Mouse (Mus musculus): ENCODE measurements around the gene Ccdc66. TPM values are rescaled to one million over a fixed set of nuclear protein-coding genes. Genes with fewer than 3 reads are reported as not detected.

Ccdc66 gene
- 10 to 100 TPM; 15.4 to 15.7 TPM for total RNA-seq (2021)
- long read RNA-seq, full-length matches to known transcripts = 1 of 7 reads
- long read RNA-seq, partial matches to known transcripts = 1 of 7 reads
- long read RNA-seq, other reads (novel, unspliced or antisense) = 5 of 7 reads

- peak; percentile 100 for DNase-seq (ENCODE audit: low spot score in 2 of 2)
Measured at GRCm38 (mm10) chr14:27507894-27508643, at the start of gene Ccdc66. Gene Ccdc66, minus strand, starts transcription at chr14:27508460.

- no peak for DNase-seq (ENCODE audit: low spot score in 2 of 2)
Measured at GRCm38 (mm10) chr14:27543838-27544426, 35.7 kb upstream of the Ccdc66 start.

- no peak for DNase-seq (ENCODE audit: low spot score in 2 of 2)
Measured at GRCm38 (mm10) chr14:27536441-27536840, 28.2 kb upstream of the Ccdc66 start.

DNA sequence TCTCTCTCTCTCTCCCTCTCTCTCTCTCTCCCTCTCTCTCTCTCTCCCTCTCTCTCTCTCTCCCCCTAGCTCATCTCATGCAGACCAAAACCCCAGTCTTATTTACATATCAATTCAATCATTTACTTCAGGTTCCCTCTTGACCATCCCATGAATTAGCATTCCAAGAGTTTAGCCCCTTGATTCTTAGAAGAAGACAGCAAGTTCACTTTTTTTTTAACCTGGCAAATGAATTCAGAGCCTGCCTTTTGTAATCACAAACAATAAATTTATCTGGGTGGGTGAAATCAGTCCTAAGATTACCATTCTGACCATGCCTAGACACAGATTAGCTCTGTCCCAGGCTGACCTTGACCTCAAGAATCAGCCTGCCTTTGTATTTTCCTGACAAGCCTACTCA, 16.3 kb upstream of the Ccdc66 start:
- no peak for DNase-seq (ENCODE audit: low spot score in 2 of 2)

- no peak for DNase-seq (ENCODE audit: low spot score in 2 of 2)
Measured at GRCm38 (mm10) chr14:27508644-27509301, 513 bp upstream of the Ccdc66 start.

- DNase-seq (ENCODE audit: low spot score in 2 of 2) = no peak
Measured at GRCm38 (mm10) chr14:27501096-27501495, 7.2 kb downstream of the Ccdc66 start.

DNA sequence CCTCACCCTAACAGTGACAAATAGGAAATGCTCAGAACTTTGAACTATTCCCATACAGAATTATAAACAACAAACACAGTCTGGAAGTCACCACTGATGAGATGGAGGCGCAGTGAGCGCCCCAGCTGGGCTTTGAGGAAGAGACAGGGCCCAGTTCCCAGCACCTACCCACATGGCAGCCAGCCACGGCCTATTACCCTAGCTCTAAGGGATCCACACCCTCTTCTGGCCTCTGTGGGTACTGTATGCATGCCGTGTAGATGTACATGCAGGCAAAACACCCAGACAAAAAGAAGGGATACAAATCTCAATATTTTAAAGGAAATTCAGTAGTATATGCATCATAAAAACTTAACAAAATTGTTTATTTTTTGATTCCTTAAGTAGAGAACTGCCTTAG, 14.7 kb downstream of the Ccdc66 start:
- DNase-seq (ENCODE audit: low spot score in 2 of 2) = no peak

DNA sequence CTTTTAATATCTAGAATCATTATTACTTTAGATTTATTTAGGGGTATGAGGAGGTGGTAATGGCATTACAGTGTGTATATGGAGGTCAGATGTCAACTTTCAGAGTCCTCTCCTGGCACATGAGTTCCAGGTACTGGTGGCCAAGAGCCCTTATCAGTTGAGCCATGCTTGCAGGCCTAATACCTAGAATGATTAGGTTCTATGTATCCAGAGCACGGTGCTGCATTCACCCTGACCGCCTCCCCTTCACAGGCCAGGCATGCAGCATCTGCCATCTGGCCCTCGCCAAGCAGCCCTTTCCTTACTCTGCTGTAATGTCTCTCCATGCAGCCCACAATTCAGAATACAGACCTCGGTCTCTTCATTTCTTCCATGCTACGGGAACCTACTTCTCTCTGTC, 16.9 kb downstream of the Ccdc66 start:
- no peak for DNase-seq (ENCODE audit: low spot score in 2 of 2)

DNA sequence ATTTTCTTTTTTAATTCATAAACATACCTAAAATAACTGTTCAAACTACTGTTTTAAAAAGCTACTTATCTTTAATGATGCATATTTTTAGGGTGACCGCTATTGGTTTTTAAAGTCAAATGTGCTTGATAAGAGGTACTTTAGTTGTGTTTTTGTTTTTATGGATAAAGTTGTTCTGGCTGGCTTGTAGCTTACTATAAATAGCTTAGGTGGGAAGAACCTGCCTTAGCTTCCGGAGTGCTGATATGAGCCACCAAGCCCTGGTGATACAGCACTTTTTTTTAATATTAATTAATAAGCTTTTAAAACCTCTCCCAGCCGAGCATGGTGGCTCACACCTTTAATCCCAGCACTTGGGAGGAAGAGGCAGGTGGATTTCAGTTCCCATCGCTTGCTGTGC, 61.3 kb downstream of the Ccdc66 start:
- DNase-seq (ENCODE audit: low spot score in 2 of 2) = no peak

DNA sequence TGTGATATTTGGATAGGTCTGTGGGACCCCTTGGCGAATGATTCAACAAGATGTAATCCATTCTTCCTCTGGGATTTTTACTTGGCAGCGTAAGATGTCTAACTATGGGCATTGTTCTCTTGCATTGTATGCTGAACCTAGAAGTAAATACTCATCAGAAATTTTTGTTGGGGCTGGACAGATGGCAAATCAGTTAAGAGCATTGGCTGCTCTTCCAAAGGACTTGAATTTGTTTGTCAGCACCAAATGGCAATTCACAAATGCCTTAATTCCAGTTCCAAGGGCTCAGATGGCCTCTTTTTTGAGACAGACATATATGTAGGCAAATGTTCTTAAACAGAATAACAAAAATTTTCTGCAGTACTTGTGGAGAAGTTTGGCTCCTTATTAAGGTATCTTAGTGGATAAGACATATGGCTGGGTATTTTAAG, 63.4 kb downstream of the Ccdc66 start:
- DNase-seq (ENCODE audit: low spot score in 2 of 2) = no peak

DNA sequence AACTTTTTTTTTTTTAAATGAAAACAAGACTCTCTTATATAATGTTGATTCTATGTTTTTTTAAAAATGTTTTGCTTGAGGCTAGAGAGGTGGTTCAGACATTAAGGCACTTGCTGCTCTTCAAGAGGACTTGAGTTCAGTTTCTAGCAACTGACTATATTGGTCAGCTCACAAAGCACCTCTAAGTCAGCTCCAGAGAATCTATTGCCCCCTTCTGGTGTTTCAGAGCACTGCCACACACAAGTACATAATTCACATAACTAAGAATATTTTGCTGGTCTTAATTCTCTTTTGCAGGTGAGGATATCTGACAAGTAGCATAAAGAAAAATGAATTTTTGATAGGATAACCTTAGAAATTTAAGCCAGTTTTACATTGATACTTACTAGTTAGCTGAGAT, 67.3 kb downstream of the Ccdc66 start:
- DNase-seq (ENCODE audit: low spot score in 2 of 2) = no peak

DNA sequence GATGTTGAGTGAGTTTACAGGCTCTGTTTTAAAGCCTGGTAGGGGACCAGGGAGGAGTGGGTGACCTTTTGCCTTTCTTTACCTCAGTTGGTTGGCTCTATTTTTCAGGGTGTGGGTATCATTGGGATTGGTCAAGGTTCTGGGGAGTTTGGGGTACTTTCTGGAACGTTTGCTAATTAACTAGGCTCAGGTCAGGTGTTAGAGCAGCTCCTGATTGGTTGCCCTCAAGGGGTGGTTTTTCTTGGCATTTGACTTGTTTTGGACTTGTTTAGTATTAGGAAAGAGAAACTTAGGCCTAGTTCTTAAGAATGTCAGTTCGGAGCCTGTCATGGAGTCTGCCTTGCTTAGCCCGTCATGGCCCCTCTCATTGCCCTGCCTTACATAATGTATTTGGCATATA, 71.4 kb downstream of the Ccdc66 start:
- no peak for DNase-seq (ENCODE audit: low spot score in 2 of 2)

DNA sequence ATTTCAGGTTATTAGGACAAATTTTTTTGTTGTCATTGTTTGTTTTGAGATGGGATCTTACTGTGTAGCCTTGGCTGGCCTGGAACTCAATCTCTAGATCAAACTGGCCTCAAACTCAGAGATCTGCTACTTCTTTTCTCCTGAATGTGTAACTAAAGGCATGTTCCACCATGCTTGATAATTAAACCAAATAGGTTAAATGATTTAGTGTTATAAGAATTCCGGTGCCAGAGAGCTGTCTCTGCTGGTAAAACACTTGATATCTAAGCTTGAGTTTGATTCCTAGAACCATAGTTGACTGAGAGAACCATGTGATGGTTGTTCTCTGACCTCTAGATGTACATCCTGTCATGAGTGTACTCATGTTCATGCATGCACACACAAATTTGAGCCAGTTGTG, 72.1 kb downstream of the Ccdc66 start:
- no peak for DNase-seq (ENCODE audit: low spot score in 2 of 2)

- no peak for DNase-seq (ENCODE audit: low spot score in 2 of 2)
Measured at GRCm38 (mm10) chr14:27432064-27432463, 76.2 kb downstream of the Ccdc66 start.

Other genes with a start within 250 kb of the Ccdc66 start
- gene Fam208a, start 79.6 kb downstream of the Ccdc66 start, total RNA-seq (2021) = 10 to 100 TPM; 26.6 to 29.3 TPM
- 100 to 1,000 TPM; 236 to 251 TPM for gene Erc2, start 114.0 kb upstream of the Ccdc66 start, total RNA-seq (2021)

Data from layer of hippocampus, postnatal 10 days (tissue).